Mouse (Mus musculus) limb, embryonic 11.5 days (tissue): Measurements from ENCODE around the gene Syngap1. TPM values are rescaled to one million over a fixed set of nuclear protein-coding genes. Genes with fewer than 3 reads are reported as not detected.
"Not testable (repeated sequence)": the region's sequence is repeated elsewhere in the genome, so short reads cannot be mapped to it uniquely, and the experiment has no call there.

Experiments
- ATAC-seq: fragments of 200-750 bp; cut with Nextera tagmentation; 2 replicates; pipeline ENCODE4 v1.8.0; 2017; ENCODE audit warnings: low read depth; ENCODE audit not compliant: insufficient number of reproducible peaks, low FRiP score, low TSS enrichment
- DNase-seq: peaks from one replicate; pipeline ENCODE4 v3.0.0-alpha.2; 2015; ENCODE audit warnings: low spot score
- H3K27ac ChIP-seq: fragments of 300-500 bp; sonication (generic); replicated peaks from 2 replicates; pipeline ENCODE4 v1.5.1; 2014; ENCODE audit warnings: low read depth, mild to moderate bottlenecking, low read length
- H3K27me3 ChIP-seq: fragments of 300-500 bp; sonication (generic); 2 replicates; pipeline ENCODE4 v1.6.1; 2014; ENCODE audit warnings: mild to moderate bottlenecking, low read length, mixed read lengths; ENCODE audit not compliant: control insufficient read depth, insufficient read depth
- H3K36me3 ChIP-seq: fragments of 300-500 bp; sonication (generic); 2 replicates; pipeline ENCODE4 v1.6.1; 2014; ENCODE audit warnings: mild to moderate bottlenecking, low read length, moderate library complexity, mixed read lengths; ENCODE audit not compliant: control insufficient read depth, insufficient read depth
- H3K4me1 ChIP-seq: fragments of 300-500 bp; sonication (generic); 2 replicates; pipeline ENCODE4 v1.6.1; 2014; ENCODE audit warnings: low read length, mixed read lengths; ENCODE audit not compliant: control insufficient read depth, insufficient read depth
- H3K4me2 ChIP-seq: fragments of 300-500 bp; sonication (generic); 2 replicates; pipeline ENCODE4 v1.6.1; 2014; ENCODE audit warnings: low read depth, mild to moderate bottlenecking, moderate library complexity; ENCODE audit not compliant: severe bottlenecking
- H3K4me3 ChIP-seq: fragments of 300-500 bp; sonication (generic); 2 replicates; pipeline ENCODE4 v1.5.1; 2014; ENCODE audit warnings: low read depth, low read length
- H3K9ac ChIP-seq: fragments of 300-500 bp; sonication (generic); 2 replicates; pipeline ENCODE4 v1.6.1; 2014; ENCODE audit warnings: mild to moderate bottlenecking, low read length
- H3K9me3 ChIP-seq: fragments of 300-500 bp; sonication (generic); 2 replicates; pipeline ENCODE4 v1.6.1; 2016; ENCODE audit warnings: low read length; ENCODE audit not compliant: control insufficient read depth
- WGBS: fragments of 180-500 bp; shearing (Covaris S2); extraction: QIAGEN DNeasy Blood & Tissue Kit; methylation state at CpG from one replicate; pipeline ENCODE4 v1.1.7; 2014; 5-methylcytosine and 5-hydroxymethylcytosine counted together
- polyA plus RNA-seq: library from polyadenylated mRNA; unstranded; fragments of >200 nt; fragmentation: Nextera tagmentation; extraction: Ambion mirVana; gene quantifications from 2 replicates; pipeline ENCODE4 v1.2.1, GENCODE M21; 2014

Gene Syngap1
- polyA plus RNA-seq, 1 experiment from 2014 or later, result 3.5 TPM

GRCm38 (mm10) chr17:26915248-26915647 lies 25.8 kb upstream of the Syngap1 start:
- WGBS, result 48% methylated on average over 1 of the region's 1 CpGs
- Histone ChIP-seq H3K9ac (no peak overlapping the region), H3K27ac (no peak overlapping the region), H3K4me1 (peaks cover 4% of the 10 kb centered on the region; the same call in 1 of the 2 replicates), H3K36me3 (no peaks in the 10 kb centered on the region), H3K27me3 (no peaks in the 10 kb centered on the region), H3K4me2 (no peak overlapping the region), H3K9me3 (no peaks in the 10 kb centered on the region), H3K4me3 (no peak overlapping the region)
- no peak for DNase-seq
- no peak for ATAC-seq

GRCm38 (mm10) chr17:26916711-26917482 lies 24.2 kb upstream of the Syngap1 start, which contains the start of gene Kifc5b:
Kifc5b (plus strand) TSS chr17:26917091.
- H3K4me1 ChIP-seq, result peaks cover 4% of the 10 kb centered on the region; the same call in 1 of the 2 replicates
- WGBS, result under 1% methylated on average over 65 of the region's 72 CpGs
- no peaks in the 10 kb centered on the region; the same call in 1 of the 2 replicates for H3K36me3 ChIP-seq
- H3K27me3 ChIP-seq, result no peaks in the 10 kb centered on the region
- peak; percentile 96 for ATAC-seq
- no peaks in the 10 kb centered on the region for H3K9me3 ChIP-seq
- peak; percentile 100 for DNase-seq
- peak within 1 kb of the TSS; percentile 56 for H3K4me2 ChIP-seq
- H3K4me3 ChIP-seq, result peak within 1 kb of the TSS; percentile 65
- peak within 1 kb of the TSS; percentile 62 for H3K9ac ChIP-seq
- peak within 1 kb of the TSS; percentile 65 for H3K27ac ChIP-seq

- H3K4me2 ChIP-seq, result peak overlapping the region; percentile 56
- ATAC-seq, DNase-seq, H3K4me1 ChIP-seq, H3K9me3 ChIP-seq, H3K36me3 ChIP-seq, H3K27me3 ChIP-seq: not testable (repeated sequence)
- peak overlapping the region; percentile 65 for H3K4me3 ChIP-seq
- peak overlapping the region; percentile 65; the same call in 1 of the 2 replicates for H3K27ac ChIP-seq
- 2% methylated on average over 12 of the region's 12 CpGs for WGBS
- H3K9ac ChIP-seq, result peak overlapping the region; percentile 62
These were observed 23.5 kb upstream of the Syngap1 start for GRCm38 (mm10) chr17:26917560-26917959.

GRCm38 (mm10) chr17:26918343-26918742 lies 22.7 kb upstream of the Syngap1 start:
- Histone ChIP-seq H3K27ac (no peak overlapping the region), H3K4me2 (peak overlapping the region; percentile 56), H3K36me3 (no peaks in the 10 kb centered on the region; the same call in 1 of the 2 replicates), H3K9me3 (no peaks in the 10 kb centered on the region), H3K4me1 (peaks cover 4% of the 10 kb centered on the region; the same call in 1 of the 2 replicates), H3K27me3 (no peaks in the 10 kb centered on the region), H3K9ac (no peak overlapping the region), H3K4me3 (peak overlapping the region; percentile 65)
- DNase-seq (no peak), ATAC-seq (no peak)
- 82% methylated on average over 2 of the region's 2 CpGs for WGBS

- not testable (repeated sequence) for DNase-seq, H3K27me3 ChIP-seq, H3K36me3 ChIP-seq, H3K27ac ChIP-seq, H3K4me2 ChIP-seq, H3K9me3 ChIP-seq, ATAC-seq, H3K9ac ChIP-seq, H3K4me1 ChIP-seq, H3K4me3 ChIP-seq
- WGBS, result 76% methylated on average over 2 of the region's 2 CpGs
These were observed 21.5 kb upstream of the Syngap1 start for GRCm38 (mm10) chr17:26919516-26919915.

- H3K27ac ChIP-seq, DNase-seq, H3K9me3 ChIP-seq, H3K4me2 ChIP-seq, H3K27me3 ChIP-seq, H3K4me3 ChIP-seq, H3K9ac ChIP-seq, H3K4me1 ChIP-seq, ATAC-seq, H3K36me3 ChIP-seq: not testable (repeated sequence)
- 97% methylated on average over 5 of the region's 6 CpGs for WGBS
These were observed 18.7 kb upstream of the Syngap1 start for GRCm38 (mm10) chr17:26922368-26922767.

- not testable (repeated sequence) for H3K36me3 ChIP-seq, DNase-seq
These were observed 15.6 kb upstream of the Syngap1 start for GRCm38 (mm10) chr17:26925414-26925813.

GRCm38 (mm10) chr17:26931795-26932194 lies 9.3 kb upstream of the Syngap1 start:
- H3K36me3 ChIP-seq, H3K4me1 ChIP-seq, ATAC-seq, H3K4me3 ChIP-seq, H3K9ac ChIP-seq, H3K27me3 ChIP-seq, H3K27ac ChIP-seq, H3K9me3 ChIP-seq, H3K4me2 ChIP-seq: not testable (repeated sequence)
- peak; percentile 55 for DNase-seq
- 71% methylated on average over 7 of the region's 7 CpGs for WGBS

More at GRCm38 (mm10) chr17:26925414-26925813, 15.6 kb upstream of the Syngap1 start:
- H3K9ac ChIP-seq, H3K4me3 ChIP-seq, H3K9me3 ChIP-seq, H3K4me1 ChIP-seq, H3K27me3 ChIP-seq, H3K4me2 ChIP-seq, ATAC-seq, H3K27ac ChIP-seq: not testable (repeated sequence)
- 95% methylated on average over 9 of the region's 9 CpGs for WGBS
